Mouse (Mus musculus) layer of hippocampus, postnatal 10 days (tissue): ENCODE measurements around the gene Plcb4. TPM values are rescaled to one million over a fixed set of nuclear protein-coding genes. Genes with fewer than 3 reads are reported as not detected.
"Not testable (repeated sequence)": the region's sequence is repeated elsewhere in the genome, so short reads cannot be mapped to it uniquely, and the experiment has no call there.

Experiments
- DNase-seq, 2 experiments: peaks; one replicate each; pipeline ENCODE4 v3.0.0; 2021; ENCODE audit warnings: low spot score in 2 of 2
- total RNA-seq, 2 experiments: library from RNA; stranded (reverse); gene quantifications; 2 replicates each; pipeline ENCODE4 v1.2.3; 2021

The Plcb4 gene
- total RNA-seq, 2 experiments from 2014 or later = 20.2 to 23.7 TPM

DNA sequence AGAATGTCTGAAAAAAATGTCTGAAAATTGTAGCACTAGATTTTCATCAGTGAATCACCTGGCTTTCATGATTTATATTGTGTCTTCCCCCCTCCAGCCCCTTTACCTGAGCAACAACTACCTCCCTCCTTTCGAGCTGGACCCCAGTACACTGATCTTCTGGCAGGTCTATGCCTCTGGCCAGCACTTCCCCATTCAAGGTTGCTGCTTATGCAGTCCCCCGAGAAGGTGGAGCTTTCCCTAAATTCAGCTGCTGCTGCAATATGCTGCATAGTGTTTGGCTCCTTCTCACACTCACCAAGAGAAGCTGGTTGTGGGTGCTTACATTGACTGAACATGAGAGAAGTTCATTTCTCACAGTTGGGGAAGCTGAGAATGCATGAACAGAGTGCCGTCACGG lies 273.8 kb downstream of the Plcb4 start:
- DNase-seq = no peak

DNA sequence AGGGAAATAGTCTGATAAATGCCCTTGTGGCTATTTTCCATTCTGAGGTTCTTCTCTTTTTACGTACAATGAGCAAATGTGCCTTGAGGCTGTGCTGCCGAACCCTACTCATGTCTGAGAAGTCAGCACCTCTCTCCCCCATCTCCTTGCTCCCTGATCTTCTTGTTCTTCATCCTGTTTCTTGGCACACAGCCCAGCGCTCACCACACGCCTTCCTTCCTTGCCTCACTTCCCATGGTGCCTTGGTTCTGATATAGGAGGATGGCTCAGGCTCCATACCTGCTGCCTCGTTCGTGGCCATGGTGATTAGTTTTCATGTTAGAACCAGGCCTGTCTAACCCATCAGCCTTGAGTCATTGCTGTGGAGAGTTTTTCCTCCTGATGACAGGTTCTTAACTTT lies 277.6 kb downstream of the Plcb4 start:
- DNase-seq = no peak

DNA sequence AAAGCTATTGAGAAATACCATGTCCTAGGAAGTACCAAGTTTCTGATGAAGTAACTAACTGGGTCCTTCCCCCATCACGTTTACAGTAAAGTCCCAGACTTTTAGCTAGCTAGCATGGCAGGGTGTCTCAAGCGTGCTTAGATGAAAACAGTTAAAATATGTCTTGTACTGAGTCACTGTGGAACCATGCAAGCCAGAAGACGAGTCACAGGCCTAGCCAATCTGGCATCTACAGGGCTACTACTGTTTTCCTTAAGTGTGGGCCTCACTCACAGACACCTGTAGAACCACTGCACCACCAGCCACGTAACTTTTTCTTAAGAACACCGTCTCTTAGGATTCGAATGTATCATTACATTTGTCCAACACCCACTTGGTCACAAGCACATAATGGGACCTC lies 278.8 kb downstream of the Plcb4 start:
- DNase-seq = no peak

DNA sequence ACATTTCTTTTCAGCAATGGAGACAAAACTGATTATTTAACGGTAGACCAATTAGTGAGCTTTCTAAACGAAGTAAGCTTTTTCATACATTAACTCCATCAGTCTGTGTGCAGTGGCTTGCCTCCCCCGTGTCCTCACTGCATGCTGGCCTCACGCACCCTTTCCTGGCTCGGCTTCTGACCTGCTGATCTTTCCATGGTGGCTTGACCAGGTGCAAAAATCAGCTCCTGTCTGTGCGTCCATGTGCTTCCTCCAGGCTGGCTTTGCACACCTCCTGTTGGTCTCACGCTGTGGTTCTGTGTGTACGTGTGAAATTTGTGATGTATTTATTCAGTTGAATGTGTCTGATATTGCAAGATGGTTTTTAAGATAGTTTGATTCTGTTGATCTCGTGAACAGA lies 281.1 kb downstream of the Plcb4 start:
- no peak for DNase-seq

DNA sequence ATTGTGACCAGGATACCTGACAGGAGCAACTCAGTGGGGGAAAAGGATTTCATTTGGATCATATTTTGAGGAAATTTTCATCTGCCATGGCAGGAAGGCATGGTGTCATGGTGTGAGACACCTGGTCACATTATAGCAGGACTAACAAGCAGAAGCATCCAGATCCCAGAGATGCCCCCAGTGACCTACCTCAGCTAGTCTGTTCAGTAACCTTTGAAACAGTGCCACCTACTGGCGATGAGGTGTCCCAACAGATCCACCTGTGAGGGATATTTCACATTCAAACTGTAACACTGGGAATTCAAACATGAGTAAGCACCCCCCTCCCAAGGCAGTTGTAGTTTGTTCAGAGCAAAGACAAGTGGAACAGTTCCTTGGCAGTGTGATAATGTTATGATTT lies 289.0 kb downstream of the Plcb4 start:
- no peak for DNase-seq

DNA sequence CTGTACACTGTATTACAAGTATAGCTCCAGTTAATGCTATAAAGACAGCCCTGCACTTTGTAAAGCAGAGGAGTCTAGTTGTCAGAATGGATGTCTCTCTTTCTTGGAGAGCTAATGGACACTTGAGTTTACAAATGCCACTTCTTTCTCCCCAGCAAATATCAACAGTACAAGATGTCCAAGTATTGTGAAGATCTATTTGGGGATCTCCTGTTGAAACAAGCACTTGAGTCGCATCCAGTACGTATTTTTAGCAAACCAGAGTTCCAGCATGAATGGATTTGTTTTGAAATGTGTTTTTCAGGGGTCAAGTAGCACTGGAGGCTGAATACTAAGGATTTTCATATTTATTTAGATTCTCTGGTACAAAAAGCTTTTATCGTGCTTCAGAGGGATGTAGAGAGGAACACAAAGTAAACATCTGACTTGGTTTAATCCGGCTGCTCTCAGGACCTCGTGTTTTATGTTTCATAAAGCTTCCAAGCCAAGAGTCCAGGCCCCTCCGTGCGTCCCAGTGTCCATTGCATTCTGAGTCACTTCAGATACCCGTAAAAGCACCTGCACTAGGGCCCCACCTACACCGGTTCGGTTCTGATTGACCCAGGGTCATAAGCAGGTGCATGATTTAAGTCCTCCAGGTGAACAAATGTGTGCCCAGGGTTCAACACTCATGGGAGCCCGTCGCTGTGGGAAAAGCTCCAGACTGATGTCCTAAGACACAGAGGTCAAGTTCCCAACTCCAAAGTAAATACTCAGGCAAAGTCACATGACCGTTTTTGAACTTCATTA lies 296.1 kb downstream of the Plcb4 start:
- DNase-seq = no peak

DNA sequence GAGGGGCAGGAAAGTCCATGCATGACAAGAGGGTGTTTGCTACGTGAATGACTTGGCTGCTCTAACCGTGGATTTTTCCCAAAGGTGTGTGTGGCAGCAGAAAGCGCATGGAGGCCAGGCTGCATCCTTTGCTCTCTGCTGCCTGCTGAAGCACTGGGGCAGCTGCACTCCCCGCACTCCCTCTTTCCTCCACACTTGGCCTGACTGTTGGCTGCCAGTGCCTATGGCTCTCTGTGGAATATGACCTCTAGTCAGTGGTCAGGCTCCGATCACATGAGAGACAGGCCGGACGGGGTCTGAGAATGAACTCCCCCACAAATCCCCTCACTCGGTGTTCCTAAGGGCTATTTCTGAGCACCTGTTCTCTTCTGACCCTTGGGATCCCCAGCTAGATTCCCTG lies 297.0 kb downstream of the Plcb4 start:
- DNase-seq = no peak

DNA sequence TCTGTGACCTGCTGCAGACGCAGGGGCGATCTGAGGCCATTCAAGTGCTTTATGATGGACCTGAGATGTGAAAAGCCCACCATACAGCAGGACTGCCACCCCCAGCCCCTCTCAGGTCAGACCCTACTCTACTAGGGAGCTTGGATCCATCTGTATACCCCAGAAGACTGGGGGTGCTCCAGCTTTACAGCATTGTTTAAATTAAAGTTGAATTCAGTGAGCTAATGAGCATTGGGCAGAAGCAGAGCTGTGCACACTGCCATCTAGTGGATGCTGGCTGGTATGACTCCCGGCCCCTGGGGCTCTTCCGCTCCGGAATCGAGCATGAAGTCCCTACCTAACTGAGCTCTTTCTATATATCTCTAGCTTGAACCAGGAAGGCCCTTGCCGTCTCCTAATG lies 298.9 kb downstream of the Plcb4 start:
- peak; percentile 71 to 73 for DNase-seq

DNA sequence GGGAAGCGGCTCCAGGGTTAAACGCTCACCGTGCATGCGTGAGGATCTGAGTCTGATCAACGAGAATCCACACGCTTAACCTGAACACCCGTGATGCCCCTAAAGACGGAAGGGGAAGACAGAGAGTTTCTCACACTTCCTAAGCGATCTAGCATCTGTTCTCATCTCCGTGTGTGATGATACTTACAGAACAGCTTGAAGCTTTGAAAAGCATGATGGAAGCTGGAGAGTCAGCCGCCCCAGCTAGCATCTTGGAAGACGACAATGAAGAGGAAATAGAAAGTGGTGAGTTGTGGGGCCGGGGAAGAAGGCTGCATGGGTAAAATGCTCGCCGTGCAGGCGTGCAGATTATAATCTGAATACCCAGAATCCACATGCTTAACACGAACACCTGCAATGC lies 299.6 kb downstream of the Plcb4 start:
- no peak for DNase-seq

DNA sequence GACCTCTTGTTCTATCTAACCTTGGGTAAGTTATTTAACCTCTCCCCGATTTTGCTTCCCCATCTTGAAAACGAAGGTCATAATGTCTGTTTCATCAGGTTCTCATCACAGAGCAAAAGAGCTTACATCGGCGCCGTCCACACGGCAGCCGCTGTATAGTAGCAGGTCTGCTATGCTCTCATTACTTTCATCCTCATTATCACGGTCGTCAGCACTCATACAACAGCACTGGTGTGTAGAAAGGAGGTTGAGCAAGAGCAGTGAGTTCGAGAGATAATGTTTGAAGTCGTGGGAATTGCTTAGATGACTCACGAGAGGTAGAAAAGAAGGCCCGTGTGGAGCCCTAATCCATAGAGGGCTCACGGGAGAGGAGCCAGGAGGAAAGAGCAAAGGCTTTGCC lies 304.3 kb downstream of the Plcb4 start:
- no peak for DNase-seq

DNA sequence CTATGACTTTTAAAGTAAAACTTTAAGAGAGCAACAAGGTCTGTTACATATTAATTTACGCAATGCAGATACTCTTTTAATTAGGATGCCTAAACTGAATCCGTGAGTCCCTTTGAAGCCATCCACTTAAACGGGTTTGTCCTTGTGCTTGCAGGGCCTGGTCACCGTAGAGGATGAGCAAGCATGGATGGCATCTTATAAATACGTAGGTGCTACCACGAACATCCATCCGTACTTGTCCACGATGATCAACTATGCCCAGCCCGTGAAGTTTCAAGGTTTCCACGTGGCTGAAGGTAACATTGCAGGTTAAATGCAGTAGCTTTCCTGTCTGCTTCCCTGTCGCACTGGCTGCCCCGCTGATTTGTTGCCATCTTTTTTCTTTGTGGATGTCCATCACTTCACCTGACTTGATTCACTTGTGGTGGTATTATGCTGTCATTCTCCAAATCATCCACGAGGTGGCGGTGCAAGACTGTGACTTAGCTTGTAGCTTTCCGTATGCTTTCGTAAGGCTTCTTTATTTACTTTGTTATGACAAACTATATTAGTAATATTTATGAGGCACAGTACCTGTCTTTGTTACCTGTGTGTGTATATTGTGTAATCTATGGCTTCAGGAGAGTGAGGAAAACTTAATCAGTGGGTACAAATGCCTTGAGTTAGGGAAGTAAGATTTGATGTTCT lies 308.2 kb downstream of the Plcb4 start:
- peak; percentile 66 to 73 for DNase-seq

DNA sequence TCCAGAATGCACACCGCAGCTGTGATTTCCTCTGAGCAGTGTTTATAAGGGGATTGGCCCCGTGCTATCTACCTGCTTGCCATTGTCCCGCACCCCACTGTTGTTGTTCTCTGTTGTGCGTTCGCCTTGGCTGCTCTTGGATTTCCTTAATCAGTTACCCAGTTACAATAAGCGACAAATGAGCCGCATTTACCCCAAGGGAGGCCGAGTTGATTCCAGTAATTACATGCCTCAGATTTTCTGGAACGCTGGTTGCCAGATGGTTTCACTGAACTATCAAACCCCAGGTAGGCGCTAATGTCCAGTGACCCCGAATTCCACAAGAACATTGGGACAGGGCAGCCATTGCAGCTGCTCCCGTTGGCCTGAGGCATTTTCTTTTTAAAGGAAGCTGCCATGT lies 309.3 kb downstream of the Plcb4 start:
- DNase-seq = no peak

DNA sequence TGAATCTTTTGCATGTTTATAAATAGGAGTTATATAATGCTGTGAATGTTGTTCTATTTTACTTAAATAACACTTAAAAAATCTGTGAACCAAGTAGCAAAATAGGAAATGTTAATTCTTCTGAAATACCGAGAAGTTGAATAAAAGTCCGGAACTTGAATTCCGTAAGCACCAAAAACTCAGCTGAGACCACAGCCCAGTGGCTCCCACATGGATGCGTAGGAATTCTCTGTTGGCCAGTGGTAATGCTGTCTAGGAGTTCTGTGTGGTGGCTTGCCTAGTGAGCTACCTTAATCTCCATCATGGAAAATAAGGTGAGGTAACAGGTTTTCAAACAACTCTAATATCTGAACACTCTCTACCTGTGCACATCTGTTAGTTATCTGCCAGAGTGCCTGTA lies 312.1 kb downstream of the Plcb4 start:
- no peak for DNase-seq

DNA sequence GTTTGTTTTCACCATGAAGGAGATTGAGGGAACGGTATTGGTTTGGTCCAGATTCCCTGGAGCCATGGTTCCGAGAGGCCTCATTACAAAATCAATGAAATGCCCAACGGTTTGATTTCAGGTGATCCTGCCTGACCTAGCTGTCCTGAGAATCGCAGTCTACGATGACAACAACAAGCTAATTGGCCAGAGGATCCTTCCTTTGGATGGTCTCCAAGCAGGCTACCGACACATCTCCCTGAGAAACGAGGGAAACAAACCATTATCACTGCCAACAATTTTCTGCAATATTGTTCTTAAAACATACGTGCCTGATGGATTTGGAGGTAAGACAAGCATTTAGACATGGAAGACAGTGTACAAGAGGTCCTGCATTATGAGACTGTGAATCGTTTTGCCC lies 317.2 kb downstream of the Plcb4 start:
- DNase-seq = no peak

DNA sequence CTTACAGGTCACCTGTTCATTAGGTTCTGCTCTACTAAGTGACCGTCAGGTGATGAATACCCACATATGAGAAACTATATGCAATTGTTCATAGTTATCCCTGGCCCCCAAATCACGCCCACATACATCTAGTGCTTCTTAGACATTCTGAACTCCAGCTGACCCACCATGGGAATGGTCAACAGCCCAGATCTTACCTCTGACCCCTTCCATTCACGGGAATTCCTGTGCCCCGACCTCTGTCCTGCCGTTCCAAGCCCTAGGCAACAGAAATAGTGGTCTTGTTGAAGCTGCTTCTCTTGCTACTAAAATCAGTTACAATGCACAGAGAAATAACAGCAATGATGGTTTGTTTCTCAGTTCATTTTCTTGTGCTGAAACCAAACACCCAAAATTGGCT lies 320.0 kb downstream of the Plcb4 start:
- no peak for DNase-seq

DNA sequence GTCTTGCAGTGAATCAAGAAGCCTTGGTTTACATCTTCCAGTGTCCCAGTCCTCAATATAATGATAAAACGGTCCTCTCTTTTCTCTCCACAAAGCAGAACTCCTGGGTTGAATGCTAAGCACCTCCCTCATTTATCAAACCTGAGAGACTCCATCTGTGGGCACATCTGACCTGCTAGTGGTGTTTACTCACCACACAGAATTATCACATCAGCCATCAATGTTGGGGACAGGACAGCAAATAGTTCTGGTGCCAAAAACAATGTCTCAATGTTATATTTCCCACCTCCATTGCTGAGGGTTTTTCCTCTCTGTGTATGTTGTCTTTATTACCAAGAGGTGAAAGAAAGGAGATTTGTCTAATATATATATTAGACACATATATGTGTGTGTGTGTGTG lies 321.6 kb downstream of the Plcb4 start:
- no peak for DNase-seq

DNA sequence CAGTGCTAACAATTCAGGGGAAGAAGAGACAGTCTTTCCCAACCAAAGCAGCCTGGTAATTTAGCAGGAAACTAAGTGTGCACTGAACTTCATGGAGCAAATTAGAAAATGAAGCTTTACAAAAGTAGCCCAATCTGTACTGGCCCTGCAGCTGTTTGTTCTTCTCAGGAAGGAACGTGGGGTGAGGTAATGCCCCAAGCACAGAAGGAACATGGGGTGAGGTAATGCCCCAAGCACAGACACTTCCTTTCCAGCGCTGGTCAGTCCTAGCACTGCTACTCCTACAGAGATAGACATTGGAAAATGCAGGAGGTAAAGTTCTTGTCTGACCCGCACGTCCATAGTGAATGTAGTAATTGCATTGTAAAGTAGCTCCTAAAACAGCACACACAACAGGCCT lies 325.2 kb downstream of the Plcb4 start:
- no peak for DNase-seq

DNA sequence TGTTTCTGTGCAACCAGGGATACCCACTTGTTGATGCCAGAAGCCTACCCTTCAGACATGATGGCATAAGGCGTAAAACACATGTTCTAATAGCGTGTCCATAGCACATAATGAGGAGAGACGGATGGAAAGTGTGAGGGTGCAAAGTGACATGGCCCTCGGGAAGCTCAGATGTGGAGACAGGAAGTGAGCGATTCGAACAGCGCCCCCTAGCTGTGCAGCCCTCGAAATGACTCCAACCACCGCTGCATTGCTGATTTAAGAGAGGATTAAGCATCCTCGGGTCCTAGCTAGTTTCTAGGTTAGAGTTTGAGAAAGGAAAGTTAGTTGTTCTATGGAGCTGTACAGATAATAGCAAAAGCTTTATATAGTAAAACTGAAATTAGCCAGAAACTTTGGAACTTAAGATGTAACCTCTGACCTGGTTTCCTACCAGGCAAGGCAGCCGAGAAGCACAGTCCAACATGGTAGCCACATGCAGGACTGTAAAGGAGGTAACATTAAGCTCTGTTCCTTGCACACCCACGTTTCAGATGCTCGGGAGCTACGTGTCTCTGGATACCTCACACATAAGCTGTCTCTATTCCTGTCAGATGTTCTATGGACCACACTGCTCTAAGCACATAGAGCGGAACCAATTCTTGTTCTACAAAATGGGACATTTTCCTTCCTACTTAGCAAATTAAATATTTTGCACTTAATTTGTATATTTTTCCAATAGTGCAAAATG lies 326.9 kb downstream of the Plcb4 start:
- DNase-seq = no peak

DNA sequence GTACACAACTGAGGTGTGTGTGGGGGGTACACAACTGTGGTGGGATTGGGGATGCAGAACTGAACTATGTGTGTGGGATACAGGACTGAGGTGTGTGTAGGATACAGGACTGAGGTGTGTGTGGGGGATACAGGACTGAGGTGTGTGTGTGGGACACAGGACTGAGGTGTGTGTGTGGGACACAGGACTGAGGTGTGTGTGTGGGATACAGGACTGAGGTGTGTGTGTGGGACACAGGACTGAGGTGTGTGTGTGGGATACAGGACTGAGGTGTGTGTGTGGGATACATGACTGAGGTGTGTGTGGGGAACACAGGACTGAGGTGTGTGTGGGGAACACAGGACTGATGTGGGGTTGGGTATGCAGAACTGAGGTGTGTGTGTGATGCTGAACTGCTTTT lies 329.7 kb downstream of the Plcb4 start:
- DNase-seq = not testable (repeated sequence)

DNA sequence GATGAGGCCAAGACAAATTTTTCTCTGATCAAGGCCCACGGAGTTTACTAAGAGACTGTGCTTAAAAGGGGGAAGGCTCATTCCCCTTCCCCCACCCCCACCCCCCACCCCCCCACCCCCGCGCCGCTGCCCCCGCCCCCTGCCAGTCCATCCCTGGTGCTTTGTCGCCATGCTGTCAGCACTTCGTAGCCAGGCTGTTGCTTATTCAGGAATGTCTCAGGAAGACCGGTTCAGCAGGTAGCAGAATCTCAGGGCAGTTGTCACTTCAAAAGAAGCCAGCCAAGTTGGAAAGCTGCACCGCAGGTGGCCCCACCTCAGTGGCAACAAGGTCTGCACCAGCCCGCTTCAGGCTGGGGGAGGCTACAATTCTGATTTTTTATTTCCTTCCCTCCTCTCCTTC lies 331.9 kb downstream of the Plcb4 start:
- DNase-seq = not testable (repeated sequence)

DNA sequence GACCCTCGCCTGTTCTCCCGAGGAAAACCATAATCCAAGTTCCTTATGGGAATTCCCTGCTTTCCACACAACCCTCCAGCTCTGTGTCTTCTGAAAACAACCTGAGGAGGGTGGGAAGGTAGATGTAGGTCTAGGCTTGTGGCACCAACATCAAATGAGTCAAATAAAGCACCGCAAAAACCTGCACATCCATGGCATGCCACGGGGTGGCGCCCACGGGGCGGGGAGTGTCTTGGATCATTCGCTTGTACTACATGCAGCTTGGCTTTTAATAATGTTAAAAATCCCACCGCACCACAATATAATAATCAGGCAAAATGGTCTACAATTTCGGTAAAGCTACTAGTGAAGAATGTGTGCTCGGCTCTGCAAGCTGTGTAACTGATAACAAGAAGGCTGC lies 334.5 kb downstream of the Plcb4 start:
- DNase-seq = no peak

DNA sequence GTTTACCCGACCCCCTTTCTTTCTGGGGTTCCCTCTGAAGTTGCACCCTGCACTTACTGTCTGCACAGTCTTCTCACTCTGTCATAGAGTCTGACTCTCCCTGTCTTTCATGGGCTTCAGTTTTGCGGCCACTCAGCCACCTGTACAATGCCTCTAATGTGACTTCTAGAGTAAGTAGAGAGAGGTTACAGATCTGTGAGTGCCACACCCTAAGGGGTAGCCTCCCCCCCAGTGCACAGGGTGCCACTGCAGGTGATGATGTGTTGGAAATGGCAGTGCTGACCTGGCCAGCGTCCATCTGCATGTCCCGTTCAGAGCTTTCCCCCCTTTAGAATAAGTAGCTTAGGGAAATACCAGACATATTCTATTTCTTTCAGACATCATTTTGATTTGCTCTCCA lies 336.4 kb downstream of the Plcb4 start:
- DNase-seq = no peak
